Mouse (Mus musculus) embryonic facial prominence, embryonic 13.5 days (tissue): ENCODE measurements around the gene Nfib. TPM values are rescaled to one million over a fixed set of nuclear protein-coding genes. Genes with fewer than 3 reads are reported as not detected.

Experiments used
- ATAC-seq: fragments of 200-750 bp; cut with Nextera tagmentation; 2 replicates; pipeline ENCODE4 v1.8.0; 2017; ENCODE audit warnings: low read depth; ENCODE audit not compliant: insufficient number of reproducible peaks, insufficient read depth, low FRiP score, low TSS enrichment
- H3K27ac ChIP-seq: fragments of 300-500 bp; sonication (generic); 2 replicates; pipeline ENCODE4 v1.5.1; 2015; ENCODE audit warnings: moderate library complexity, mild to moderate bottlenecking, inconsistent platforms
- H3K27me3 ChIP-seq: fragments of 300-500 bp; sonication (generic); 2 replicates; pipeline ENCODE4 v1.6.1; 2015; ENCODE audit warnings: mild to moderate bottlenecking, inconsistent platforms
- H3K36me3 ChIP-seq: fragments of 300-500 bp; sonication (generic); 2 replicates; pipeline ENCODE4 v1.6.1; 2015; ENCODE audit warnings: mild to moderate bottlenecking, inconsistent platforms
- H3K4me1 ChIP-seq: fragments of 300-500 bp; sonication (generic); 2 replicates; pipeline ENCODE4 v1.6.1; 2015; ENCODE audit warnings: inconsistent platforms
- H3K4me2 ChIP-seq: fragments of 300-500 bp; sonication (generic); 2 replicates; pipeline ENCODE4 v1.6.1; 2015; ENCODE audit warnings: moderate library complexity, mild to moderate bottlenecking, inconsistent platforms
- H3K4me3 ChIP-seq: fragments of 300-500 bp; sonication (generic); 2 replicates; pipeline ENCODE4 v1.5.1; 2015; ENCODE audit warnings: mild to moderate bottlenecking, inconsistent platforms
- H3K9ac ChIP-seq: fragments of 300-500 bp; sonication (generic); 2 replicates; pipeline ENCODE4 v1.6.1; 2015; ENCODE audit warnings: mild to moderate bottlenecking, inconsistent platforms
- H3K9me3 ChIP-seq: fragments of 300-500 bp; sonication (generic); 2 replicates; pipeline ENCODE4 v1.6.1; 2016; ENCODE audit warnings: inconsistent platforms
- WGBS: fragments of 180-500 bp; shearing (Covaris S2); methylation state at CpG from one replicate; pipeline ENCODE4 v1.1.7; 2015; ENCODE audit warnings: mixed read lengths; 5-methylcytosine and 5-hydroxymethylcytosine counted together
- polyA plus RNA-seq: library from polyadenylated mRNA; unstranded; fragments of >200 nt; fragmentation: Nextera tagmentation; extraction: Ambion mirVana; gene quantifications from 2 replicates; pipeline ENCODE4 v1.2.1, GENCODE M21; 2015

The Nfib gene
- polyA plus RNA-seq, 1 experiment from 2014 or later: 104 TPM

DNA sequence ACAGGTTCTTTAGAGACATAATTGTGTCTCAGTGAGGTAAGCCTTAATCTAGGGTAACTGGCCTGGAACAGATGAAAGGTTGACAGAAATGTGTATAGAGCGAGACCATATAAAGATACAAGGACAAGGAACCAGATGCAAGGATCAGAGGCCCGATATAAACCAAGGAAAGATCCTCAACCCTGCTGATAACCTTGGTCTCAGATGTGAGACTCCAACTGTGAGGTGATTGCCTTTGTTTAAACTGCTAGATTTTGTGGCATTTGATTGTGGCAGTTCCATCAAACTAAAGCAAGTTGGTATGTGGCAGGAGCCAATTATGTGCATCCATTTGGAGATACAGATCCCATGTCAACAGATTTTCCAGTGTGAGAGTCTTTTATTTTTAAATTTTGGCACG lies 161.6 kb downstream of the Nfib start:
- peaks cover 41% of the 10 kb centered on the region for H3K4me1 ChIP-seq
- no peak overlapping the region for H3K4me3 ChIP-seq
- WGBS: 78% methylated on average over 3 of the region's 3 CpGs
- H3K36me3 ChIP-seq: no peaks in the 10 kb centered on the region
- H3K4me2 ChIP-seq: no peak overlapping the region
- no peaks in the 10 kb centered on the region for H3K9me3 ChIP-seq
- no peak overlapping the region for H3K9ac ChIP-seq
- H3K27ac ChIP-seq: no peak overlapping the region
- no peaks in the 10 kb centered on the region for H3K27me3 ChIP-seq
- ATAC-seq: no peak

DNA sequence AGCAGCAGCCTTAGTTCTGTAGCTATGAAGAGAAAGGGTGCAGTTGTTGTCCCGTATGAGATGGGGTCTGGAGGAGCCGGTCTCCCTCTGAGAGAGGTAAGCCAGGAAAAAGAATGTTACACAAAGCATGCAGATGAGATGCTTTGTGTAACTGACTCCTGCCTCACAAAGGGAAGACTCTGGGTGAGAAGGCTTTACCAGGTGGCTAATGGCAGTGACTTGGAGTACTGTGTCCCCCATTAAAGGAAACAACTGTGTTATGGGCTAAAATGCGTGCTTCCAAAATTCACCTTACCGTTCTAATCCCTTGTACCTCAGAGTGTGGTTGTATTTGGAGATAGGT lies 162.2 kb downstream of the Nfib start:
- no peak for ATAC-seq
- Histone ChIP-seq H3K36me3 (no peaks in the 10 kb centered on the region), H3K9ac (no peak overlapping the region), H3K9me3 (no peaks in the 10 kb centered on the region), H3K27me3 (no peaks in the 10 kb centered on the region), H3K4me1 (peaks cover 46% of the 10 kb centered on the region), H3K4me3 (no peak overlapping the region), H3K27ac (no peak overlapping the region), H3K4me2 (no peak overlapping the region)
- 56% methylated on average over 4 of the region's 4 CpGs for WGBS

DNA sequence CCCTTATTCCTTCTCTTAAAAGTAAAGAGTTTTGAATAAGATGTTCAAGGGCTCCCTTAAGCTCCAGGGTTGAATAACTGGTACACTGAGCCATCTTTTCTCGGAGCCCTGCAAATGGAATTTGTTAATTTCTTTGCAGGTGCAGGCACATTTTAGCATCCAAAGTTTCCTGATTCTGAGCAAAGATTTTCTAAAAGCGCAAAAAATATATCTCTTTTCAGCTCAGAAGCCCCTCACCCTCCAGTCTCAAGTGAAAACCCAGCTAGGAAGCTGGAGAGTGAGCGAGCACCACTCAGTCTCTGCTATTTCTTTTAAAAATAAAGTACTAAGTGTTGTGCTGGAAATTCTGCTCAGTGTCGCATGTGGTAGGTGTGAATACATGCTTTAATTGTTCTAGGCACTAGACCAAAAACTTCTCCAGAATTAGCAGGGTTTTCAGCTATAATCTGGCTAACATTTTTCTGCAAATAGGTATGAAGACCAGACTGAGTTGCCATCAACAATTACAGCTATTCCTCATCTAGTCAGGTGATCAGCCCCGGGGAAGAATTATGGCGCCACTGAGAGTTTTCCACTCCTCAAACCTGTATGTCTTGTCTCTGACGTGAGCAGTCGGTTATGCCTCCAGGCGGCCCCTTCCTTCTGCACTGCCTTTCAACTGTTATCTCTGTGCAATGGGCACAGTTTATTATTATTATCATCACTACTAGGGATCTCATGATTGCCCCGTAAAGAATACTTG lies 162.7 kb downstream of the Nfib start:
- Histone ChIP-seq H3K4me1 (peaks cover 47% of the 10 kb centered on the region), H3K9ac (no peak overlapping the region), H3K36me3 (no peaks in the 10 kb centered on the region), H3K4me2 (no peak overlapping the region), H3K27ac (0 out of 2 replicates have a peak overlapping the region, but pooled peaks have one; percentile 1), H3K9me3 (no peaks in the 10 kb centered on the region), H3K27me3 (no peaks in the 10 kb centered on the region), H3K4me3 (no peak overlapping the region)
- no peak for ATAC-seq
- WGBS: 54% methylated on average over 10 of the region's 10 CpGs

DNA sequence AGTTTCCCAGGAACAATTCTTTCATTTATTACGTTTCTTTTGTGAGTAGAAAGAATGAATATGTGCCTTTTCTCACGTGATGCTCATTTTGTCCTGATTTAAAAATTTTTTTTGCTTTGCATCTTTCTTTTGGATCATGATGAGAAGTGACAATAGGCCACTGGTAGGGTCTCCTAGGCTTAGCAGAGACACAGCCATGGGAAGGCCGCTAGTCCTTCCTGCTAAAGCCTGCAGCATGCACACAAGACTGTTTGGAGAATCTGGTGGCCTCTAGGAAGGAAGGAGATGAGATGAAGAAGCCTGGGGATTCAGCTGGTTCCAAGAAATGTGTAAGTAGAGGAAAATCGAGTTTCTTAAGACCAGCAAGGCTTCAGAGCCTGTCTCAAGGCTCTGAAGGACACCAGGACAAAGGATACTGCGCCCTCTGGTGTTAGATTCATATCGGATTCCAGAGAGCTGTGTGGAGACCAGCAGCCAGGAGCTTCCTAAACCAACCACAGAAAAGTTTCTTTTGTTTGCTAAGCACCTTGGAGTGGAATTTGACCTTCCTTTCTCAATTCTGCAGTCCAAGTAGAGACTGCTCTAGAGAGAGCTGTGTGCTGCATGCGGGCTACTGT lies 163.5 kb downstream of the Nfib start:
- Histone ChIP-seq H3K4me2 (no peak overlapping the region), H3K27ac (0 out of 2 replicates have a peak overlapping the region, but pooled peaks have one; percentile 18), H3K4me1 (peaks cover 56% of the 10 kb centered on the region), H3K9ac (no peak overlapping the region), H3K27me3 (no peaks in the 10 kb centered on the region), H3K4me3 (no peak overlapping the region), H3K9me3 (no peaks in the 10 kb centered on the region), H3K36me3 (no peaks in the 10 kb centered on the region)
- 0 out of 2 replicates have a peak, but pooled peaks have one; percentile 32 for ATAC-seq
- WGBS: 26% methylated on average over 7 of the region's 7 CpGs

DNA sequence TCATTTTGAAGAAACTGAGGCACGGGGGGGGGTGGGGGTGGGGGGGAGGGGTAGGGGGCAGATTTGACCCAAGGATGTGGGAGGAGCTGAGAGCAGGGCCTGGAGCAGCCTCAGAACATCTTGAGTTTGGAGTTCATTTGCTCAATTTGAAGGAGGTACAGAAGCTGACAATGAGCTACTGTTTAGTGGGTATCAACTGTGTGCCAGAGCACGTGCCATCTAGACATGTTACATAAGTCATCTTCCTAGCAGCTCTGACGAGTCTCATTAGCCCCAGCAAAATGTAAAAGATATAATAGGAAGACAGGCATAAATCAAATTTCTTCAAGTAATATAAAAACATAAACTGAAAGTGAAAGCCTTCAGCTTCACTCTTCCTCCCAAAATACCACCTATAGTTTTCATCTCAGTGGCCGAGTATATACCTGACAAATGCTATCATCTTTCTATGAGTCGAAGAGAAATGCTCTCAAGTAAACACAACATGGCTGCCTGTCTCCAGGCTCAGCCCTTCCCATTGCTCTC lies 165.0 kb downstream of the Nfib start:
- no peaks in the 10 kb centered on the region for H3K9me3 ChIP-seq
- H3K27me3 ChIP-seq: peaks cover 9% of the 10 kb centered on the region
- H3K9ac ChIP-seq: no peak overlapping the region
- ATAC-seq: no peak
- no peak overlapping the region for H3K4me2 ChIP-seq
- no peak overlapping the region for H3K4me3 ChIP-seq
- no peak overlapping the region for H3K27ac ChIP-seq
- WGBS: 64% methylated on average over 5 of the region's 5 CpGs
- H3K4me1 ChIP-seq: peaks cover 63% of the 10 kb centered on the region
- H3K36me3 ChIP-seq: no peaks in the 10 kb centered on the region

DNA sequence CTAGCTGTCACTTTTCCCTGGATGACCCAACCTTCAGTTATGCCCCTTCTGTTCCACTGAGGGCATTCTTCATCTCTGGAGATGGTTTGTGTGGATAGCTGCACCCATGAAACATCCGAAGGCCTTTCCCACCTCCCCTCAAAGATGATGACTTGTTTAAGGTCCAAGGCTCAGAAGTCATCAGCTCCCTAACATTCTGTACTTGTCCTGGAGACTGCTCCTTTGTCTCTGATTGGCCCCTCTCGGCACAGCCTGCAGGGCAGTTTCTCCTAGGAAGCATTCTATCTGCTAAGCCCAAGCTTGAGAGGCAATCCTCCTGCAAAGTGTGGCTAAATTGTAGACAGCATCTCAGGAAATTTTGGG lies 165.5 kb downstream of the Nfib start:
- H3K36me3 ChIP-seq: no peaks in the 10 kb centered on the region
- peak overlapping the region; percentile 84 for H3K4me2 ChIP-seq
- peaks cover 64% of the 10 kb centered on the region for H3K4me1 ChIP-seq
- H3K27me3 ChIP-seq: peaks cover 14% of the 10 kb centered on the region
- 44% methylated on average over 2 of the region's 2 CpGs for WGBS
- no peaks in the 10 kb centered on the region for H3K9me3 ChIP-seq
- H3K9ac ChIP-seq: no peak overlapping the region
- ATAC-seq: no peak
- H3K27ac ChIP-seq: no peak overlapping the region; the same call in 1 of the 2 replicates
- H3K4me3 ChIP-seq: no peak overlapping the region

DNA sequence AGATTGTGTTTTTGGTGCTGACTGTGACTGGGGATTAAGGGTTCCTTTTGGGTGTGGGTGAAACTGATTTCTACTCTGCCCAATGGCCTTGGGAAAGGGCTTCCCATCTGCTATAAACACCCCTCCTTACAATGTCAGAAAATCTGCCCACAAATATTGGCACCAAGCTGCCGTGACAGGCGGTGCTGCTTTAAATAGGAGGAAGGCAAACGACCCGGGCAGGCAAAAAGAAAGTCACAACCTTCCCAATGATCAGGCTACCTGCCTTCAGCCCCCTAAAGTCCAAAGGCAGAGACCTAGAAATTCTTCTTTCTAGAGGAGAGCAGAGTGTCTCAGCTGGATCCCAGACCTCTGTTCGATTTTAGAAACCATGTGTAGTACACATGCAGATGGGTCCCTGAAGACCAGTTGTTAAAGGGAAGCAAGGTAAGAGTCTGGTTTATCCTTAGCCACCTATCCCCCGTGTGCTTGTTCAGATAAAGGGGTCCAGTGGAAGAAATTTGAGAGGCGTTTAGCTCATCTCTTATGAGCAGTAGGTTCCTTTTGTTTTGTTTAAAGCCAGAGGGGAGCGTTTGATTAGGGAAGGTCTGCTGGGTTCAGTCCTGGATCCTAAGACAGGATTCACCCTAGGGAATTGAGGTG lies 166.0 kb downstream of the Nfib start:
- Histone ChIP-seq H3K27me3 (peaks cover 14% of the 10 kb centered on the region), H3K9ac (no peak overlapping the region), H3K4me2 (peak overlapping the region; percentile 84), H3K4me3 (peak overlapping the region; percentile 47; the same call in 1 of the 2 replicates), H3K27ac (no peak overlapping the region; the same call in none of the 2 replicates), H3K36me3 (no peaks in the 10 kb centered on the region), H3K4me1 (peaks cover 62% of the 10 kb centered on the region), H3K9me3 (no peaks in the 10 kb centered on the region)
- no peak for ATAC-seq
- 19% methylated on average over 8 of the region's 8 CpGs for WGBS

DNA sequence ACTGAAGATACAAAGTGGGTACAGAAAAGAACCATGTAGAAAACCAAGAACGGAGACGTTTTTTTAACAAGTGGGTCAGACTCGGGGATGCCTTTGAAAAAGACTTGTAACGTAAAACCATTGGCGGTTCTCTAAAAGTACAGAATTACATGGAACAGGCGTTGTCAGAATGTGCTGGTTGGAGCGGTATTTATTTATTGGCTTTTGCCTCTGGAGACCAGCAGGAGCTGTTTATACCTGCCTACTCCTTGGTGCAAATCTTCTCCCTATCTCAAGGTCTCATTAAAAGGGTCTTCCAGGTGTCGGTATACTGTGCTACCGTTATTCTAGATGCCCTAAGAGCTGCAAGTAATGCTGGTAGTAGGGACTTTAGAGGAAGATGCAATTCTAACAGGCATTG lies 166.7 kb downstream of the Nfib start:
- peaks cover 60% of the 10 kb centered on the region for H3K4me1 ChIP-seq
- H3K9me3 ChIP-seq: no peaks in the 10 kb centered on the region
- no peaks in the 10 kb centered on the region for H3K36me3 ChIP-seq
- peak overlapping the region; percentile 48 for H3K27ac ChIP-seq
- ATAC-seq: no peak
- H3K4me3 ChIP-seq: peak overlapping the region; percentile 47
- WGBS: 3% methylated on average over 9 of the region's 9 CpGs
- H3K9ac ChIP-seq: peak overlapping the region; percentile 72
- peak overlapping the region; percentile 84 for H3K4me2 ChIP-seq
- peaks cover 18% of the 10 kb centered on the region for H3K27me3 ChIP-seq

DNA sequence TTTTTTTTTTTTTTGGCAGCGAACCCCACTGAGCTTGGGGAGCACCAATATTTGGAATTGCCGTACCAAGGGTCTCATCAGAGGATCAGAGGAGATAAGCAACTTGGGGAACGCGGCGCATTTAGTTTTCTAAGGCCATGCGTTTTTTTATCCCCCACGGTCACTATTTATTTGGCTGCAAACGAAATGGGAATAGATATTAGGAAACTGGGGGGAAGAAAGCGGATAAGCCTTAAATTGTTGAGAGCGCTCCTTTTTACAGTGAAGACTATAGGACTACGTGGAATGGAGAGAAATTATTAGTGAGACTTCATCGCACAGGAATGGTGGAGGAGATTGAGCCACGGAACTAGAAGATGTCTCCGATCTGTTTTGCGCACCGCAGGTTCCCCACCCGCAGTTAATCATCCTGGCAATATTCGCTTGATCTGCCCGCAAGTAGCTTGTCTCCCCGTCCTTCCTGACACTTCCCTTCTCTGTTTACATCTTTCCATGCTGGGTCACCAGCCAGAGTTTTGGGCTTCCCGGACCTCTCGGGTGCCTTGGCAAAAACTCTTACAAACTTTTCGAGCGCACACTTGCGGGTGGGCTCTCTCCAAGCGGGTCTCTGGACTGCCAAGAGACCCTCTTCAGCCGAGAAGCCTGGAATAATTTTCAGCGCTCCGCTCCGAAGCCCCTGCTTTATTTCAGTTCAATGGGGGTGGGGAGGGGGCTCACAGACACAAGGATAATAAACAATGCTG lies 167.3 kb downstream of the Nfib start:
- H3K27ac ChIP-seq: peak overlapping the region; percentile 48
- WGBS: under 1% methylated on average over 30 of the region's 30 CpGs

DNA sequence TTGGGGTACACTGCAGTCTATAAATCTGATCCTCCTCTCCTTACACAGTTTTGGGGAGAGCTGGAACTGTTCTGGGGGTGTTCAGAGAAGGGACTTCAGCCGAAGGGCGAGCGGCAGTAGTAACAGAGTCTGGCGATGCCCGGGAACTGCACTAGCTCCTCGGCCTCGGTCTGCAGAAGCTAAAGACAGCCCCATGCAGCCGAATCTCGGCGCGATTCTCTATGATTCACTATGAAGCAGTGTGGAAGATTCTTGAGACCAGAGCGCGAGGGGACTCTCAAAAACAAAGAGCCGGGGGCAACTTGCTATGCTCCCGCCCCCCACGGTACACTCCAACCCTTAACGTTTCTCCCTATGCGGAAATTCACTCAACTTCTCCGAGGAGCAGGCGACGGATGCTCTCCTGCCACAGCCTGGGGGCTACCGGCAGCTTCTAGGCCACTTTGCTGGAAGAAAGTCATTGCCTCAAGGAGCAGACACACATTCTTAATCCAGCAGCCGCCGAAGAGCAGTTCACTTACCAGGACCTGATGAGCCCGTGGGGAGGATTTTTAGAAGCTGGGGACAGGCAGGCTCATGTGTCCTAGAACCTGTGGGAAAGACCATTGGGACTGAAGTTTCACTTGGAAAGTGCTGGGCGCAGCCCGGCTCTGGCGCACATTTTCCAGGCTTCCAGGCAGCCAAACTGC lies 168.1 kb downstream of the Nfib start:
- no peak for ATAC-seq
- H3K4me3 ChIP-seq: peak overlapping the region; percentile 47
- peak overlapping the region; percentile 84 for H3K4me2 ChIP-seq
- WGBS: 2% methylated on average over 28 of the region's 28 CpGs
- H3K36me3 ChIP-seq: no peaks in the 10 kb centered on the region
- H3K4me1 ChIP-seq: peaks cover 58% of the 10 kb centered on the region
- H3K9ac ChIP-seq: peak overlapping the region; percentile 72
- H3K27me3 ChIP-seq: peaks cover 18% of the 10 kb centered on the region
- H3K9me3 ChIP-seq: no peaks in the 10 kb centered on the region
- H3K27ac ChIP-seq: peak overlapping the region; percentile 66

More for the DNA sequence above, 167.3 kb downstream of the Nfib start:
- peaks cover 58% of the 10 kb centered on the region for H3K4me1 ChIP-seq
- H3K4me2 ChIP-seq: peak overlapping the region; percentile 84
- H3K4me3 ChIP-seq: peak overlapping the region; percentile 47
- H3K36me3 ChIP-seq: no peaks in the 10 kb centered on the region
- H3K27me3 ChIP-seq: peaks cover 18% of the 10 kb centered on the region
- ATAC-seq: no peak
- no peaks in the 10 kb centered on the region for H3K9me3 ChIP-seq
- H3K9ac ChIP-seq: peak overlapping the region; percentile 72
